Mouse (Mus musculus): ENCODE measurements around the gene Ip6k1.
A peak's percentile ranks its signal among the peaks of the same experiment; 100 is the strongest.

Gene Ip6k1

DNA sequence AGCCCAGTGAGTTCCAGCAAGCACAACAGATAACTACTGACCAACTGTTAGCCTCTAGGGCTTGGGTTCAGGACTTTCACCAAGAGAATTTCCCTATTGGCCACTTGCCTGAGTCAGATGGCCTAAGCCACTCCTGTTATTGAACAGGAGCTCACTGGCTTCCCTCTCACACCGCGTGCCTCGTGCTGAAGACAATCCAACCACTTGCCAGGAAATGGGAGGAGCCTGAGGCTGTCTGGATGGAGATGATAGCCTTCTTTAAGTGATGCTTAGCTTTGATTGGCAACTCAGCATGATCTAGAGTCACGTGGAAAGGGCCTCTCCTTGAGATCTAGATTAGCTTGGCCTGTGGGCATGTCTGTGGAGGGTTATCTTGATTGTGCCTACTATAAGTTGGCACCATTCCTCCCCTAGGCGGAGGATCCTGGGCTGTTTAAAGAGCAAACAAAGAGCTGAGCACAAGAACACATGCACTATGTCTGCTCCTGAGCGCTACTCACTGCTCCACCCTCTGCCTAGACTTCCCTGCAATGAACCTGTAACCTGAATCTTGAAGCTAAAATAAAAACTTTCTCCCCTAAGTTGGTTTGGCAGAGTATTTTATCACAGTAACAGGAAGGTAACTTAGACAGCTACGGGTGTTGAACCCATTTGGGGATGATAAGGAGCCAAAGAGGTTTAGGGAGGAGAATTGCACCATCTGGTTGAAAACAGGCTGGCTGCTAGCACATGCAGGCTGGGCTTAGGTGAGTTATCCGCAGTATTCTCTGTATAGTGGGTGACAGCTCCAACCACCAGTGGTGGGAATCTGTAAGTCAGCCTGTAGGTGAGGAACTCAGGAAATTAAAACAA, 30.4 kb upstream of the Ip6k1 start:
- DNase-seq (ENCODE audit: low read depth, low spot score): no peak
- Histone ChIP-seq H3K36me3 (ENCODE audit: control insufficient read depth, insufficient read depth, low read length, poor library complexity, severe bottlenecking) (no peaks in the 10 kb centered on the region; the same call in 1 of the 2 replicates), H3K27me3 (ENCODE audit: control insufficient read depth, insufficient read depth, low read length, poor library complexity, severe bottlenecking) (no peaks in the 10 kb centered on the region)

DNA sequence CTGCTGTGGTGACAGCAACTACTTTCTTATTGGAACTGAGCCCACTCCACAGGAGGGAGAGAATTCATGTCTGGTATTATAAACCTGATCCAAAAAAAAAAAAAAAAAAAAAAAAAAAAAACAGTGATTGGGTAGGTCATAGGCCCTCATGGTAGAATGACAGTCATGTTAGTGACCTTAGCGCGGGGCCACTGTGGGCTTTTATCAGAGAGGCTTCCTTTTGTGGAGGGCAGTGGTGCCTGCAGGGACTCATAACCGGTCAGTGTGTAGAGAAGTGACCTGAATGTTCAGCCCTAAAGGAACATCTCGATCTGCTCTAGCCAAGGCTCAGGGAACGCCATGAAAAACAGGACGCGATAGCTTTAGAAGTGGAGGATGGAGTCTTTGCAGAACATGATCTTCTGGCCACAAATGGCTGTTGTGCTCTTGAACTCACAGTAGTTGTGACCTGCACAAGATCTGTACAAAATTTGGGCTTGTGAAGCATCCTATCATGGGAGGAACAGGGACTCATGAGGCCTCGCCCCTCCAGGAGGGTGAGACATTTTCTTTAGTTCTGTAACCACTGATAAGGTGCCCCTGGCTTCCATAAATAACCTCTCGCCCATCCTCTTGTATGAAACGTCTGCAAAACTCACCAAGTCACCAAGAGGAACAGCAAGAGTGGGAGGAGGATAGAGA, 27.7 kb upstream of the Ip6k1 start:
- peak; percentile 14 for DNase-seq (ENCODE audit: low read depth, low spot score)
- peaks cover 12% of the 10 kb centered on the region for H3K36me3 ChIP-seq (ENCODE audit: control insufficient read depth, insufficient read depth, low read length, poor library complexity, severe bottlenecking)
- no peaks in the 10 kb centered on the region for H3K27me3 ChIP-seq (ENCODE audit: control insufficient read depth, insufficient read depth, low read length, poor library complexity, severe bottlenecking)

DNA sequence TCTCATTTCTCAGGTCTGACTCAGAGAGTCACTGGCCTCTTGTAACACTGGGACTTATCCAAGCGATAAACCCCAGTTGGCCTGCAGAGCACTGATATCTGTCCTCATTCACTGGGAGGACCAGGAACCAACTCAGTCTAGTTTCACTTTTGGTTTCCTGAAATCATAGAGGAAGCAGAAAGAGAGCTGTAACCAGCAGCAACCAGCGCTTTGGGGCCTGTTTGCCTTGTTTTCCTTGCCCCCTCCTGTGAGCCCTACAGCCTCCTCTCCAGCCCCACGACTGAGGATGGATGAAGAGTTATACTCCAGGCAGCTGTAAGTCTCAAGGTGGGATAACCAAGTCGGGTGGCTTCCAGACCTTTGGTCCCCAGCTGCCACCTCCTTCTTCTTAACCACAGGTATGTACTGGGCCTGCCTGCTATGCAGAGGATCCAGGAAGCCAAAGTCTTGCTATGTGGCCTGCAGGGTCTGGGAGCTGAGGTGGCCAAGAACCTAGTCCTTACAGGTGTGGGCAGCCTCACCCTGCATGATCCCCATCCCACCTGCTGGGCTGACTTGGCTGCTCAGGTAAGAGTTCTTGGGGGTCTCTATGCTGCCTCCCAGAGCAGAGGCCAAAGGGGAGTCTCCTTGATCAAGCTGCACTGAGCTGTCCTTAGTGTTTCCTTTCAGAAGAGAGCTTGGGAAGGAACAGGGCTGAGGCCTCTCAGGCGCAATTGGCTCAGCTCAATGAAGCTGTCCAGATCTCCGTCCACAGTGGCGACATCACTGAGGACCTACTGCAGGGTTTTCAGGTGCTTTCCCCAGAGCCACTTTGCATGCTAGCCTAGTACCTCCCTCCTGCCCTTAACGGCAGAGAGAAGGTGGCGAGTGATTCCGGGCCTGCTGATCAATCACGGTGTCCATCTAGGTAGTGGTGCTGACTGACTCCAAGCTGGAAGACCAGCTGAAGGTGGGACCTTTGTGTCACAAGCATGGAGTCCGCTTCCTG, 26.6 kb upstream of the Ip6k1 start, which contains the start of gene Uba7:
Uba7 (plus strand) TSS at position 107 of the 988 bp plus-strand sequence.
- Histone ChIP-seq H3K27me3 (ENCODE audit: control insufficient read depth, insufficient read depth, low read length, poor library complexity, severe bottlenecking) (no peaks in the 10 kb centered on the region), H3K36me3 (ENCODE audit: control insufficient read depth, insufficient read depth, low read length, poor library complexity, severe bottlenecking) (peaks cover 12% of the 10 kb centered on the region)
- DNase-seq (ENCODE audit: low read depth, low spot score): peak; percentile 83

DNA sequence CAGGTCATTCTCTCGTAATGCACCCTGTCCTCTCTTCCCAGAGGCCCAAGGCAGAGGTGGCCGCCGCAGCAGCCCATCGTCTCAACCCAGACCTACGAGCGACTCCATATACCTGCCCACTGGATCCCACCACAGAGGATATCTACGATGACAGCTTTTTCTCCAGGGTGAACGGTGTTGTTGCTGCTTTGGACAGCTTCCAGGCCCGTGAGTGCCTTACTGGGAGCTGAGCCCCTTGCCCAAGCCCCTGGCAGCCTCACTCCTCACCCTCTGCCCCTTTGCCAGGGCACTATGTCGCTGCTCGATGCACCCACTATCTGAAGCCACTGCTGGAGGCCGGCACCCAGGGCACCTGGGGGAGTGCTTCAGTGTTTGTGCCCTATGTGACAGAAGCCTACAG, 23.5 kb upstream of the Ip6k1 start:
- DNase-seq (ENCODE audit: low read depth, low spot score): no peak
- Histone ChIP-seq H3K36me3 (ENCODE audit: control insufficient read depth, insufficient read depth, low read length, poor library complexity, severe bottlenecking) (peaks cover 12% of the 10 kb centered on the region), H3K27me3 (ENCODE audit: control insufficient read depth, insufficient read depth, low read length, poor library complexity, severe bottlenecking) (no peaks in the 10 kb centered on the region)

DNA sequence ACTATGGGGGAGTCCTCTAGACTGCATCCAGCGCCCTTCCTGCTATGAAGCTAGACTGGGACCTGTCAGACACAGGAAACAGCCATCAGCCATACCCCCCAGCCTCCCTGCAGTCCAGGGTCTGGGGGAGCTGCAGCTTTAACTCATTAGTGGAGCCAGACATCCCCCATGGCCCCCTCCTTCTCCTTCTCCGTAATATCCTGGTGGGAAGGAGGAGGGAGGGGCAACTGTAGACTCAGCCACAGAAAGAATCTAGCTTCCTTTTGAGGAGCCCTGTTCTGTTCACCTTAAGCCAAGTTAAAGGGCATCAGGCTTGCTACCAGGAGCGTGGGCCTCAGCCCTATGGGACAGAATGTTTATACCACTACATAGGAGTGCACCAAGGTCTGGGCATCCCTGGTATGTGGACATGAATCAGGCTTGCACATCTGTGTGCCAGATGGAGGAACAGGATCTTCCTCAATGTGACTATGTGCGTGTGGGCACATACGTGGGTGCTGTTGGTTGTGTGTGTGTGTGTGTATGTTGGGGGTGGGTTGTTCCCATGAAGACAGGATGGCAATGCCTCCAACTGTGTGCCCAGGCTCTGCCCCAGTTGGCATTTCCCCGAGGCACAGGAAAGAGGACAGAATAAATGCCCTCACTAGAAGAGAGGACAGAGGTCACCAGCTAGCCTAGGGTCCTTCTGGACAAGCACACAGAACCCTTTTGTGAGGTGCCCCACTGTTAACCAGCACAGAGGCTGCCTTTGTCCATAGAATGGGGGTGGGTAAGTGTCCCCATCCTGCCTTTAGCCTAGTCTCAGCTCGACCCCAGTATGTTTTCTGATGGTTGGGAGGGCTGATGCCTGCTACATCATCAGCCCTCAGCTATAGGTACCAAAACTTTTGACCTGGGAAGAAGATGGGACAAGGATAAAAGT, 20.4 kb upstream of the Ip6k1 start:
- DNase-seq (ENCODE audit: low read depth, low spot score): no peak
- Histone ChIP-seq H3K36me3 (ENCODE audit: control insufficient read depth, insufficient read depth, low read length, poor library complexity, severe bottlenecking) (peaks cover 12% of the 10 kb centered on the region), H3K27me3 (ENCODE audit: control insufficient read depth, insufficient read depth, low read length, poor library complexity, severe bottlenecking) (no peaks in the 10 kb centered on the region)

DNA sequence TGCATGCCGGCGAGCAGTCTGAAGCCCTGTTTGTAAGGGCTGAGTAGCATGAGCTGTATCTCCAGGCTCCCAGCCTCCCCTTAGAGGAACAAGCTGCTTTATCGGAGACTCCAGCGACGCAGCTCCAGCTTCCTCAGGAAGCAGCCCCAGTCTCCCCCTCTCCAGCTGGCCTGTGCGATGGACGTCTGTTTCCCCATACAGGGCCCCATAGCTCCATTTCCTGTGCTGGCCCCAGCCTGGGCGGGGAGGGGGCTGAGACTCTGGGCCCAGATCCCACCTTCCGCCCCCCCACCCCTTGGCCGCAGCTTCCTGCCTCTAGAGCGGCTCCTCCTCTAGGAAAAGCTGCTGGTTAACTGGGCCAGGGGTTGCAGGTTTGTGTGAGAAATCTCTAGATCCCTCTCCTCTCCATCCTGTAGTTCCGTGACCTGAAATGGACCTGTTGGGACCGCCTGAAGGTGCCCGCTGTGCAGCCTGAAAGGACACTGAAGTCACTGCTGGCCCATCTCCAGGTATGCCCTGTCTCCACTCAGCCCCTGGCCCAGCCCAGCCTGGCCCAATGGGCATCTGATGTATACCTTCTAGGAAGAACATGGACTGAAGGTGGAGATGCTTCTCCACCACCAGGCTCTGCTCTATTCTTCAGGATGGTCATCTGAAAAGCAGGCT, 19.5 kb upstream of the Ip6k1 start, which contains the start of gene Gm20661:
Gm20661 (plus strand) TSS at position 378 of the 666 bp plus-strand sequence.
- Histone ChIP-seq H3K36me3 (ENCODE audit: control insufficient read depth, insufficient read depth, low read length, poor library complexity, severe bottlenecking) (peaks cover 6% of the 10 kb centered on the region), H3K27me3 (ENCODE audit: control insufficient read depth, insufficient read depth, low read length, poor library complexity, severe bottlenecking) (no peaks in the 10 kb centered on the region)
- peak; percentile 33 for DNase-seq (ENCODE audit: low read depth, low spot score)

DNA sequence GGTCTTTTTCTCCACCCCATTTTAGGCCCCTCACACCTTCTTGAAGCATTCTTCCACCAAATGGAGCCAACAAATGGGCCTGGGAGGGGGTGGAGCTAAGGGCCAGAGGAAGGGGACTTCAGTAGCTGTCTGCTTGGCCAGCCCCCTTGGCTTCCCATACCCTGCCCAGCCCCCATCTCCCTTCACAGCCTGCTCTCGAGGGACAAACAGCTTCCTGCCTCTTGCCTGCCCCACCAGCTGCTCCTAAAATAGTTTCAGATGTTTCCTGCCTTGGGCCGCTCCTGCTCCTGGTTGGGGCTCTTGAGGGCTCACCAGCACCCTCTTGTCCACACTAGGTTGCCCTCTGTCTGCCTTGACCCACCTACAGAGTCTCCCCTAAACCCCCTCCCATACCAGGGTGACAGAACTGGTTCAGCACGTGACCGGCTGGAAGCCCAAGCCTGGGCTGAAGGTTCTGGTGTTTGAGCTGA, 18.8 kb upstream of the Ip6k1 start:
- H3K27me3 ChIP-seq (ENCODE audit: control insufficient read depth, insufficient read depth, low read length, poor library complexity, severe bottlenecking): no peaks in the 10 kb centered on the region
- DNase-seq (ENCODE audit: low read depth, low spot score): peak; percentile 48
- H3K36me3 ChIP-seq (ENCODE audit: control insufficient read depth, insufficient read depth, low read length, poor library complexity, severe bottlenecking): peaks cover 2% of the 10 kb centered on the region; the same call in 1 of the 2 replicates

DNA sequence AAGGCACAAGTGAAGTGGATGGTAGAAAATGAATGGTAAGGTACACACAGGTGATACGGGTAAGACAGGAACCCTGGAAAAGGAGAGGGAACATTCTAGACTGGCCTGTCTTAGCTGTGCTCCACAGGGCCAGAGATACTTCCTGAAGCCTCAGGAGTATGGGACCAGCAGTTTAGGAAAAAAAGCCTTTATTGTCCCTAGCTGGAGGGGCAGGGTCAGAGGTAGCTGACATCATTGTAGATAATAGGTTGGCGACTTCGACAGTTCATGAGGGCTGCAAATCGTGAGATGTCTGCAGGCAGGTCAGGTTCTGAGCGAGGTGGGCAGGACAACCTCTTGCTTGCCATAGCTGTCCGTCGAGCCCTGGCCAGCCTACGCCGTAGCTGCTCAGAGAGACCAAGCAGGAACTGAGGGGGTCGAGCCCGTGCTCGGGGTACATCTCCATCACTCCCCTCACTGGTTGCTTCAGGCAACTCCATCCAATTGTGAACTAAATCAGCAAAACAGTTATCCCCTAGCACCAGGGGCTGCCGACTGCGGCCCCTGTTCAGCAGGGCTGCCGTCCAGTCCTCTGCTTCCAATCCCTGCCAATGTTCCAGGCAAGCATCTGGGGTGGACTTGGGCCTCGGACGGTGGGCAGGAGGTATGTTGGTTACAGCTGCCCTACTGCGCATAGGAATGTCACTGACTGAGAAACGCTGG, 18.1 kb upstream of the Ip6k1 start:
- peak; percentile 19 for DNase-seq (ENCODE audit: low read depth, low spot score)
- H3K27me3 ChIP-seq (ENCODE audit: control insufficient read depth, insufficient read depth, low read length, poor library complexity, severe bottlenecking): no peaks in the 10 kb centered on the region
- no peaks in the 10 kb centered on the region; the same call in 1 of the 2 replicates for H3K36me3 ChIP-seq (ENCODE audit: control insufficient read depth, insufficient read depth, low read length, poor library complexity, severe bottlenecking)

DNA sequence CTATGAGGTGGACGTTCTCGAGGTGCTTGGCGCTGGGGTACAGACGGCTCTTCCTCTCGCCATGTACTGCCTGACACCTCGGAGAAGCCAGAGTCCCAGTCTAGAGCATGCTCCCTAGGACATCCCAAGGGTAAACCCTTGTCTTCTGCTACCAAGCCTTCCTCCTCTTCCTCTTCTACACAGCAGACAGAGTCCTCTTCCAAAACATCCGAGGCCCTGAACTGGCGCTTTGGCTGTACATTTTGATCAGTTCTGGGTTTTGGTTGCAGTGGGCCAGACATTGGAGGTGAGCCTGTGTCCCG, 17.6 kb upstream of the Ip6k1 start:
- no peaks in the 10 kb centered on the region for H3K27me3 ChIP-seq (ENCODE audit: control insufficient read depth, insufficient read depth, low read length, poor library complexity, severe bottlenecking)

DNA sequence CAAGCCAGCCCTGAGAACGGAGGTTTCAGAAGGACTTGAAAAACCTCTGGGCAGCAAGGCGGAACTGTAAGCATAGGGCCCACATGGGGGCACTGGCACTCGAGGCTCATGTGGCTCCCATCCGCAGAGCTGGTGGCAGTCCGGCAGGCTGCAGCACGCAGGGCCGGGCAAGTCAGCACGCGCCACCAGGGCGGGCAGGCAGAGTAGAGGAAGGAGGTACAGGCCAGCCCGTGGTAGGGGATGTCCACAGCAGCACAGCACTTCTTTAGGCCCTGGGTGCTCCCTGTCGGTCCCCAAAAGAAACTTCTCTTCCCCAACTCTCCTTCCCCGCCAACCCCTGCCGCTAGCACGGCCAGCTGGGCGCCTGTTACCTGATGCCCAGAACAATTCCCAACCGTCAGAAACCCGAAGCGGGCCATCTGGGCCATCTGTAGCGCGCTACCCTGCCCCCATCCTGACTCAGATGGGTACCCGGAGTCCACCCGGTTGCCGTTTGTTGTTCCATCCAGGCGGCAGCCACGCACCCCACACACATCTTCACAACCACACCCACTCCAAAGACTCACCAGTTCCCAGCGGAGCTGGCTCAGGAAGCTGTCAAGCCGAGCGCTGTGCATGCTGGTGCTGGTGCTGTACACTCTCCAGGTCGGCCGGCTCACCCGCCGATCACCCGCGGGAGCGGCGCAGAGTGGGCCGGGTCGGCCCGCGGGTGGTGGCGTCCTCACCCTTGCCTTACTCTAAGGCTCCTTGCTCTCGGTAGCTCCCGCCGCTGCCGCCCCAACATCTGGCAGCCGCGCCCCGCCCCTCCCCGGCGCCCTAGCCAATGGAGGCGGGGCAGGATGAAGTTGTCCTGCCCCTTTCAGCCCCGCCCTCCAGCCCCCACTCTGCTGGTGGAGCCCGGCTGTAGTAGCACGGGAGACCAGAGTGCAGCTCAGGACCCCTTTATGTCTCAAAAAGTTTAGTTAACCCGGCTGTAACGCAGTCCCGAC, 16.9 kb upstream of the Ip6k1 start, which contains the start of gene Inka1:
Inka1 (minus strand) TSS at position 749 of the 989 bp plus-strand sequence.
- peak; percentile 91 for DNase-seq (ENCODE audit: low read depth, low spot score)
- no peaks in the 10 kb centered on the region for H3K27me3 ChIP-seq (ENCODE audit: control insufficient read depth, insufficient read depth, low read length, poor library complexity, severe bottlenecking)
- H3K36me3 ChIP-seq (ENCODE audit: control insufficient read depth, insufficient read depth, low read length, poor library complexity, severe bottlenecking): no peaks in the 10 kb centered on the region; the same call in 1 of the 2 replicates

More for the DNA sequence above, 17.6 kb upstream of the Ip6k1 start:
- no peak for DNase-seq (ENCODE audit: low read depth, low spot score)
- H3K36me3 ChIP-seq (ENCODE audit: control insufficient read depth, insufficient read depth, low read length, poor library complexity, severe bottlenecking): no peaks in the 10 kb centered on the region; the same call in 1 of the 2 replicates

DNA sequence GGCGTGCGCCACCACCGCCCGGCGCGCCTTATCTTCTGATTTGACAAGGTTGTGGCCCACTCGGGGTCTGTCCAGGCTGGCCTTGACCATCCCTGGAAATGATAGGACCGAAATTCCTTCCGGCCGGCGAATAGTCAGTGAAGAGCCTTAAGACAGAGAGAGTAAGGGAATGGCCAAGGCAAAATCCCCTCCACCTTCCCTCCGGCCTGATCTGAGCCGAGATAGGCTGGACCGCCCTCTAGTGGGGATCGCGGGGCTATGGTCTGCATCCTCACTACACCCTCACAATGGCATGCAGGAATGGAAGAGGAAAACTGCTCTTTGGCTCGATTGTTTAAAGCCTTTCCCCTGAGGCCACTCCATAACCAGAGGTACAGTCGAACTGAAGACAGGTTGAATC, 15.9 kb upstream of the Ip6k1 start:
- no peaks in the 10 kb centered on the region for H3K27me3 ChIP-seq (ENCODE audit: control insufficient read depth, insufficient read depth, low read length, poor library complexity, severe bottlenecking)
- peak; percentile 88 for DNase-seq (ENCODE audit: low read depth, low spot score)
- no peaks in the 10 kb centered on the region; the same call in 1 of the 2 replicates for H3K36me3 ChIP-seq (ENCODE audit: control insufficient read depth, insufficient read depth, low read length, poor library complexity, severe bottlenecking)

DNA sequence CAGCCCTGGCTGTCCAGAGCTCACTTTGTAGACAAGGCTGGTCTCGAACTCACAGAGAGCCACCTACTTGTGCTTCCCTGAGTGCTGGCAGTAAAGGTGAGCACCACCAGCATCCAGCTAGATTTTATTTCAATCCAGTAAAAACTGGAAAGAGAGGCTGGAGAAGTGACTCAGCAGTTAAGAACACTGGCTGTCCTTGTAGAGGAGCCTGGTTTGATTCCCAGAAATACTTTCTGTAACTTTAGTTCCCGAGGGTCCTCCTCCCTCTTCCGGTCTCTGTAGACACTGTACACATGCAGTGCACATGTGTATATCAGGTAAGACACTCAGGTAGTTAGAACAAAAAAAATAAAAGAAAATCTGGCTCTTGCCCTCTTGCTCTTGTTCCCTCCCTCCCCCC, 14.4 kb upstream of the Ip6k1 start:
- no peaks in the 10 kb centered on the region for H3K36me3 ChIP-seq (ENCODE audit: control insufficient read depth, insufficient read depth, low read length, poor library complexity, severe bottlenecking)
- no peaks in the 10 kb centered on the region for H3K27me3 ChIP-seq (ENCODE audit: control insufficient read depth, insufficient read depth, low read length, poor library complexity, severe bottlenecking)
- no peak for DNase-seq (ENCODE audit: low read depth, low spot score)

All from splenic B cell, adult 2 months (primary cell).